Mouse (Mus musculus) liver, embryonic 11.5 days (tissue): ENCODE measurements at regions not wholly inside any gene's neighbourhood (a gene's known extent, or its start where the extent isn't known, plus 50 kb on each side); places are given as distances from the start of the nearest gene placed in this dataset.

Experiments
- ATAC-seq: fragments of 200-750 bp; cut with Nextera tagmentation; replicated peaks from 2 replicates; pipeline ENCODE4 v1.8.0; 2017; ENCODE audit warnings: moderate number of reproducible peaks, mild to moderate bottlenecking, moderate TSS enrichment, moderate library complexity; ENCODE audit not compliant: low FRiP score
- DNase-seq: peaks from one replicate; pipeline ENCODE4 v3.0.0-alpha.2; 2017; ENCODE audit warnings: low spot score
- H3K27ac ChIP-seq: fragments of 300-500 bp; sonication (generic); 2 replicates; pipeline ENCODE4 v1.5.1; 2014; ENCODE audit warnings: mild to moderate bottlenecking, low read depth, low read length, control low read depth
- H3K27me3 ChIP-seq: fragments of 300-500 bp; sonication (generic); replicated peaks from 2 replicates; pipeline ENCODE4 v1.6.1; 2014; ENCODE audit warnings: low read length, mixed read lengths; ENCODE audit not compliant: control insufficient read depth, insufficient read depth
- H3K36me3 ChIP-seq: fragments of 300-500 bp; sonication (generic); 2 replicates; pipeline ENCODE4 v1.6.1; 2014; ENCODE audit warnings: mild to moderate bottlenecking, low read length, moderate library complexity, mixed read lengths; ENCODE audit not compliant: control insufficient read depth, insufficient read depth
- H3K4me1 ChIP-seq: fragments of 300-500 bp; sonication (generic); replicated peaks from 2 replicates; pipeline ENCODE4 v1.6.1; 2014; ENCODE audit warnings: low read length, mixed read lengths; ENCODE audit not compliant: control insufficient read depth, insufficient read depth
- H3K4me2 ChIP-seq: fragments of 300-500 bp; sonication (generic); 2 replicates; pipeline ENCODE4 v1.6.1; 2014; ENCODE audit warnings: mild to moderate bottlenecking, control low read depth, moderate library complexity
- H3K4me3 ChIP-seq: fragments of 300-500 bp; sonication (generic); 2 replicates; pipeline ENCODE4 v1.5.1; 2014; ENCODE audit warnings: low read depth, low read length, control low read depth
- H3K9ac ChIP-seq: fragments of 300-500 bp; sonication (generic); 2 replicates; pipeline ENCODE4 v1.6.1; 2014; ENCODE audit warnings: low read depth, low read length, control low read depth
- H3K9me3 ChIP-seq: fragments of 300-500 bp; sonication (generic); 2 replicates; pipeline ENCODE4 v1.6.1; 2016; ENCODE audit warnings: low read length, inconsistent platforms, mixed read lengths; ENCODE audit not compliant: control insufficient read depth
- WGBS: fragments of 180-500 bp; shearing (Covaris S2); extraction: QIAGEN DNeasy Blood & Tissue Kit; methylation state at CpG from one replicate; pipeline ENCODE4 v1.1.7; 2014; 5-methylcytosine and 5-hydroxymethylcytosine counted together

DNA sequence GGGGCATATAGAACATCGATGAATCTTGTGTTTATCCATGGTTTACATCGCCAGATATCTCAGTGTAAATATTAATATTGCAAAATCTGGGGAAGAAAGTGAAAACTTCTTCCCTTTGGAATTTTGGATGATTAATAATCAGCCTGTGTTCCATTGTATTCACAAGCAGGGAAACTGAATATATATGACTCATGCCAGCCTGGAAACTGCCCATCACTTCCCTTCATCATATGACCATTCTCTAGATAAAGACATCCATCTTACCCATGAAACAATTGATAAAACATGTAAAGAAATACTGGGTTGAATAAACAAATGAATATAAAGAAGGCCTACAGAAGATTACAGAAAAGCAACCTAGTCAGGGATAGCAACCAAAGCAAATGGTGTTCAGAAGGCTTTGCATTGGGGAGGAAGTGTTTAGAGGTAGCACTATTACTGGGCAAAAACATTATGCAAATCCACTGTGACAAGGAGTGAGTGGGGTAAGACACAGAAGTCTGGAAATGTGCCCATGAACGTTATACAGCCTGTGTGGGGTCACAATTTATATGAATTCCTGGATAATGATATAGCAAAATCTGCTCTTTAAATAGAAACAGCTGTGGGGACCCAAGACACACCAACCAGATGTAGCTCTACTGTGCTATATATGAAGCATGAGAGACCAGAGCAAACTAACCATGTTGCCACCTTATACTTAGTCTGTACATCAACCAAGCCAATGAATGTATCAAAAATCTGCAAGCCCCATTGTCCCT lies 238.5 kb upstream of the Sdr16c6 start:
- 67% methylated on average over 3 of the region's 3 CpGs for WGBS
- DNase-seq = no peak
- H3K27ac ChIP-seq = no peak overlapping the region
- no peak overlapping the region for H3K4me2 ChIP-seq
- no peaks in the 10 kb centered on the region for H3K36me3 ChIP-seq
- H3K4me3 ChIP-seq = no peak overlapping the region
- ATAC-seq = no peak
- no peaks in the 10 kb centered on the region for H3K9me3 ChIP-seq
- no peak overlapping the region for H3K9ac ChIP-seq
- H3K27me3 ChIP-seq = no peaks in the 10 kb centered on the region
- H3K4me1 ChIP-seq = no peaks in the 10 kb centered on the region

DNA sequence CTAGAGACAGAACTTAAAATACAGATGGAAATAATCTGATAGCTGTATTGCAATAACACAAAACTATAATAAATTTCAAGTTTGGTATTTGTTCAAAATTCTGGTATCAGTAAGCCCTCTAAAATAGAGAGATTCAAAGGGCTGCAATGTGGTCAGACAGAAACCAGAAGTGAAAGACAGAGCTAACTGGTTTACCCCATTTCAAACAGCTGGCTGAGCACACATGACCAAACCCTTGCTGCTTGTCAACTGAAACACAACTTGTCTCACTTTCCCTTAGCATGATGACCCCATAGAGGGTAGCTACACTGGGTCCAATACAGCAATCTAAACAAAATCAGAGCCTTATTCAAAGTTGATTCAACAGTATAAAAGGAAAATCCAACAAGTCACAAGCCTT lies 234.2 kb upstream of the Sdr16c6 start:
- Histone ChIP-seq H3K4me2 (no peak overlapping the region), H3K27me3 (no peaks in the 10 kb centered on the region), H3K4me1 (no peaks in the 10 kb centered on the region), H3K4me3 (no peak overlapping the region), H3K9me3 (no peaks in the 10 kb centered on the region), H3K9ac (no peak overlapping the region), H3K27ac (no peak overlapping the region), H3K36me3 (no peaks in the 10 kb centered on the region)
- DNase-seq (no peak), ATAC-seq (no peak)

- H3K4me3 ChIP-seq = no peak overlapping the region
- 64% methylated on average over 3 of the region's 3 CpGs for WGBS
- ATAC-seq = no peak
- H3K36me3 ChIP-seq = no peaks in the 10 kb centered on the region
- DNase-seq = no peak
- H3K9ac ChIP-seq = no peak overlapping the region
- no peak overlapping the region for H3K27ac ChIP-seq
- H3K4me2 ChIP-seq = no peak overlapping the region
- no peaks in the 10 kb centered on the region for H3K4me1 ChIP-seq
- no peaks in the 10 kb centered on the region for H3K9me3 ChIP-seq
- no peaks in the 10 kb centered on the region for H3K27me3 ChIP-seq
These were observed 229.6 kb upstream of the Sdr16c6 start for GRCm38 (mm10) chr4:4306922-4307321.

- Histone ChIP-seq H3K4me1 (no peaks in the 10 kb centered on the region), H3K4me2 (no peak overlapping the region), H3K27ac (no peak overlapping the region), H3K4me3 (no peak overlapping the region), H3K9me3 (no peaks in the 10 kb centered on the region), H3K27me3 (no peaks in the 10 kb centered on the region), H3K36me3 (no peaks in the 10 kb centered on the region), H3K9ac (no peak overlapping the region)
- DNase-seq (no peak), ATAC-seq (no peak)
These were observed 228.5 kb upstream of the Sdr16c6 start for GRCm38 (mm10) chr4:4305740-4306249.

- Histone ChIP-seq H3K4me3 (no peak overlapping the region), H3K4me2 (no peak overlapping the region), H3K4me1 (no peaks in the 10 kb centered on the region), H3K36me3 (no peaks in the 10 kb centered on the region), H3K9ac (no peak overlapping the region), H3K27ac (no peak overlapping the region), H3K9me3 (no peaks in the 10 kb centered on the region), H3K27me3 (no peaks in the 10 kb centered on the region)
- DNase-seq = no peak
- no peak for ATAC-seq
- WGBS = 44% methylated on average over 1 of the region's 1 CpGs
These were observed 227.3 kb upstream of the Sdr16c6 start for GRCm38 (mm10) chr4:4304666-4305065.

- H3K4me1 ChIP-seq = no peaks in the 10 kb centered on the region
- H3K9me3 ChIP-seq = no peaks in the 10 kb centered on the region
- no peaks in the 10 kb centered on the region for H3K36me3 ChIP-seq
- ATAC-seq = no peak
- no peaks in the 10 kb centered on the region for H3K27me3 ChIP-seq
- 75% methylated on average over 10 of the region's 10 CpGs for WGBS
- no peak for DNase-seq
- H3K4me3 ChIP-seq = no peak overlapping the region
- no peak overlapping the region for H3K27ac ChIP-seq
- H3K4me2 ChIP-seq = no peak overlapping the region
- H3K9ac ChIP-seq = no peak overlapping the region
These were observed 223.0 kb upstream of the Sdr16c6 start for GRCm38 (mm10) chr4:4300189-4300879.

DNA sequence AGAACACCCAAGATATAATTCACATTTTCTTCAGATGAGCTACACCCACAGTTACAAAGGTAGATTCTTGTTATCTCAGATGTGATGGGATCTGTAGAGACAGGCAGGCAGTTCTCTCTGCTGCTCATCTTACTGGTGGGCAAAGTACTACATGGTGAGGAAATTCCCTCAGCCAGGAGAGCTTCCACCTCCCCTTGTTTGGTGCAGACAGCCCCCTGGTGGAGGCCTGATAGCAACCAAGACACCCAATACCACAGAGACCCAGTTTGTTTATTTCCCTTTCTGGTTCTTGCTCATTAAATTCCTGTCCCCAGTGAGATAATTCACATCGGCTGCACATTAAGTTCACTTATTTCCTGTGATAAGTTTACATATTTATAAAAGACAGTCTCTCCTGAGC lies 222.3 kb upstream of the Sdr16c6 start:
- 30% methylated on average over 1 of the region's 1 CpGs for WGBS
- DNase-seq = no peak
- Histone ChIP-seq H3K4me1 (no peaks in the 10 kb centered on the region), H3K27me3 (no peaks in the 10 kb centered on the region), H3K4me3 (no peak overlapping the region), H3K9me3 (no peaks in the 10 kb centered on the region), H3K9ac (no peak overlapping the region), H3K27ac (no peak overlapping the region), H3K36me3 (no peaks in the 10 kb centered on the region), H3K4me2 (no peak overlapping the region)
- no peak for ATAC-seq

- H3K4me3 ChIP-seq = no peak overlapping the region
- H3K9me3 ChIP-seq = no peaks in the 10 kb centered on the region
- no peak overlapping the region for H3K27ac ChIP-seq
- H3K27me3 ChIP-seq = no peaks in the 10 kb centered on the region
- no peak overlapping the region for H3K9ac ChIP-seq
- DNase-seq (no peak), ATAC-seq (no peak)
- WGBS = 91% methylated on average over 2 of the region's 2 CpGs
- no peak overlapping the region for H3K4me2 ChIP-seq
- no peaks in the 10 kb centered on the region for H3K4me1 ChIP-seq
- H3K36me3 ChIP-seq = no peaks in the 10 kb centered on the region
These were observed 172.3 kb upstream of the Sdr16c6 start for GRCm38 (mm10) chr4:4249601-4250000.

DNA sequence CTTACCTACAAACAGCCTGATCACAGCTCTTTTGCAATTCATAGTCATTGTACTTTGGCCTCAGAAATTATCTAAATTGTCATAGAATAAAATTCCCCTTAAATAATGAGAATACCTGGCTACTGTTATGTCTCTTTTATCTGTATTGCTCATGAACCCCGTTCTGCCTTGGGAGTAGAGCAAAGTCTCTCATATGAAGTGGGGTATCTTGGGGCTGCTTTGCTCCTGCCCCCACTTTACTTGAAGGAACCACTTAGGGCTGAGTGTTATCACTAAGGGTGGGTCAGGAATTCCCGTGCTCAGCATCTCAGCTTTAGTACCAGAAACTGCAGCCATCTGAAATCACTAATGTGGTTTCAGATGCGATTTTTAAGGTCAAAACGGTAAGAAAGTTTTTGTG lies 170.3 kb upstream of the Sdr16c6 start:
- no peak for ATAC-seq
- H3K27me3 ChIP-seq = no peaks in the 10 kb centered on the region
- H3K9ac ChIP-seq = no peak overlapping the region
- H3K9me3 ChIP-seq = no peaks in the 10 kb centered on the region
- H3K4me2 ChIP-seq = no peak overlapping the region
- no peak overlapping the region for H3K4me3 ChIP-seq
- H3K36me3 ChIP-seq = no peaks in the 10 kb centered on the region
- no peak for DNase-seq
- 65% methylated on average over 4 of the region's 4 CpGs for WGBS
- H3K4me1 ChIP-seq = no peaks in the 10 kb centered on the region
- H3K27ac ChIP-seq = no peak overlapping the region
